Mouse (Mus musculus) layer of hippocampus, adult 11-12 months (tissue): ENCODE results near the gene Calhm6.

ENCODE experiments used
- DNase-seq: peaks from one replicate; pipeline ENCODE4 v3.0.0; 2022; ENCODE audit warnings: low spot score

The Calhm6 gene

GRCm38 (mm10) chr10:34127392-34128378 is at the start of gene Calhm6:
Gene Calhm6, minus strand, starts transcription at chr10:34127984.
- peak; percentile 35 for DNase-seq

GRCm38 (mm10) chr10:34175870-34176606 is 48.3 kb upstream of the Calhm6 start:
- no peak for DNase-seq

GRCm38 (mm10) chr10:34172663-34173282 is 45.0 kb upstream of the Calhm6 start:
- DNase-seq, result no peak

- peak; percentile 15 for DNase-seq
Measured at GRCm38 (mm10) chr10:34171660-34172059, 43.9 kb upstream of the Calhm6 start.

- no peak for DNase-seq
Measured at GRCm38 (mm10) chr10:34171191-34171590, 43.4 kb upstream of the Calhm6 start.

- DNase-seq, result no peak
Measured at GRCm38 (mm10) chr10:34166971-34167370, 39.2 kb upstream of the Calhm6 start.

GRCm38 (mm10) chr10:34155796-34156554 is 28.2 kb upstream of the Calhm6 start:
- no peak for DNase-seq

- DNase-seq, result peak; percentile 22
Measured at GRCm38 (mm10) chr10:34151827-34152226, 24.0 kb upstream of the Calhm6 start.

GRCm38 (mm10) chr10:34150454-34150853 is 22.7 kb upstream of the Calhm6 start:
- no peak for DNase-seq

GRCm38 (mm10) chr10:34149772-34150171 is 22.0 kb upstream of the Calhm6 start:
- no peak for DNase-seq

GRCm38 (mm10) chr10:34141693-34142092 is 13.9 kb upstream of the Calhm6 start:
- DNase-seq, result no peak

- DNase-seq, result no peak
Measured at GRCm38 (mm10) chr10:34139768-34140167, 12.0 kb upstream of the Calhm6 start.

GRCm38 (mm10) chr10:34138027-34138426 is 10.2 kb upstream of the Calhm6 start:
- peak; percentile 21 for DNase-seq

GRCm38 (mm10) chr10:34136432-34136831 is 8.6 kb upstream of the Calhm6 start:
- no peak for DNase-seq

- no peak for DNase-seq
Measured at GRCm38 (mm10) chr10:34131356-34131755, 3.6 kb upstream of the Calhm6 start.

- DNase-seq, result no peak
Measured at GRCm38 (mm10) chr10:34128391-34128790, 607 bp upstream of the Calhm6 start.

- DNase-seq, result no peak
Measured at GRCm38 (mm10) chr10:34118421-34118820, 9.4 kb downstream of the Calhm6 start.

- DNase-seq, result no peak
Measured at GRCm38 (mm10) chr10:34117770-34118169, 10.0 kb downstream of the Calhm6 start.

GRCm38 (mm10) chr10:34117131-34117530 is 10.7 kb downstream of the Calhm6 start:
- DNase-seq, result no peak

GRCm38 (mm10) chr10:34111964-34112738 is 15.6 kb downstream of the Calhm6 start:
- no peak for DNase-seq
